Mouse (Mus musculus) kidney, adult 8-10 months (tissue): ENCODE measurements at regions not wholly inside any gene's neighbourhood (a gene's known extent, or its start where the extent isn't known, plus 50 kb on each side); places are given as distances from the start of the nearest gene placed in this dataset.

ENCODE experiments used
- DNase-seq, 2 experiments: peaks; one replicate each; pipeline ENCODE4 v3.0.0; 2022

GRCm38 (mm10) chr16:79718230-79718629 is 627.3 kb upstream of the Tmprss15 start:
- no peak for DNase-seq

GRCm38 (mm10) chr16:79692444-79692843 is 601.5 kb upstream of the Tmprss15 start:
- no peak for DNase-seq

GRCm38 (mm10) chr16:79651162-79651741 is 560.4 kb upstream of the Tmprss15 start:
- DNase-seq = no peak

GRCm38 (mm10) chr16:79640898-79641297 is 550.0 kb upstream of the Tmprss15 start:
- no peak for DNase-seq

GRCm38 (mm10) chr16:79627139-79627538 is 536.2 kb upstream of the Tmprss15 start:
- DNase-seq = no peak

- no peak for DNase-seq
Observed at GRCm38 (mm10) chr16:79611002-79611401, 520.1 kb upstream of the Tmprss15 start.

- DNase-seq = no peak
Observed at GRCm38 (mm10) chr16:79590891-79591290, 500.0 kb upstream of the Tmprss15 start.

GRCm38 (mm10) chr16:79585745-79586144 is 494.8 kb upstream of the Tmprss15 start:
- DNase-seq = no peak

- no peak for DNase-seq
Observed at GRCm38 (mm10) chr16:79570867-79571266, 480.0 kb upstream of the Tmprss15 start.

- no peak for DNase-seq
Observed at GRCm38 (mm10) chr16:79534370-79534769, 443.5 kb upstream of the Tmprss15 start.

- no peak for DNase-seq
Observed at GRCm38 (mm10) chr16:79492493-79492892, 401.6 kb upstream of the Tmprss15 start.

GRCm38 (mm10) chr16:79450871-79451270 is 360.0 kb upstream of the Tmprss15 start:
- DNase-seq = no peak

GRCm38 (mm10) chr16:79449732-79450131 is 358.8 kb upstream of the Tmprss15 start:
- DNase-seq = no peak

- no peak for DNase-seq
Observed at GRCm38 (mm10) chr16:79407385-79407784, 316.5 kb upstream of the Tmprss15 start.

- no peak for DNase-seq
Observed at GRCm38 (mm10) chr16:79406216-79406615, 315.3 kb upstream of the Tmprss15 start.

- no peak for DNase-seq
Observed at GRCm38 (mm10) chr16:79404064-79404463, 313.2 kb upstream of the Tmprss15 start.

- no peak for DNase-seq
Observed at GRCm38 (mm10) chr16:79400100-79400499, 309.2 kb upstream of the Tmprss15 start.

- DNase-seq = no peak
Observed at GRCm38 (mm10) chr16:79398476-79398875, 307.6 kb upstream of the Tmprss15 start.

GRCm38 (mm10) chr16:79394425-79394824 is 303.5 kb upstream of the Tmprss15 start:
- DNase-seq = no peak

GRCm38 (mm10) chr16:79386421-79386820 is 295.5 kb upstream of the Tmprss15 start:
- no peak for DNase-seq

- DNase-seq = no peak
Observed at GRCm38 (mm10) chr16:79350127-79350526, 259.2 kb upstream of the Tmprss15 start.

- no peak for DNase-seq
Observed at GRCm38 (mm10) chr16:79342453-79342852, 251.6 kb upstream of the Tmprss15 start.

- no peak for DNase-seq
Observed at GRCm38 (mm10) chr16:79336416-79336815, 245.5 kb upstream of the Tmprss15 start.

GRCm38 (mm10) chr16:79336016-79336415 is 245.1 kb upstream of the Tmprss15 start:
- no peak for DNase-seq

GRCm38 (mm10) chr16:79313301-79313700 is 222.4 kb upstream of the Tmprss15 start:
- DNase-seq = no peak
